In the genomic region with DNA sequence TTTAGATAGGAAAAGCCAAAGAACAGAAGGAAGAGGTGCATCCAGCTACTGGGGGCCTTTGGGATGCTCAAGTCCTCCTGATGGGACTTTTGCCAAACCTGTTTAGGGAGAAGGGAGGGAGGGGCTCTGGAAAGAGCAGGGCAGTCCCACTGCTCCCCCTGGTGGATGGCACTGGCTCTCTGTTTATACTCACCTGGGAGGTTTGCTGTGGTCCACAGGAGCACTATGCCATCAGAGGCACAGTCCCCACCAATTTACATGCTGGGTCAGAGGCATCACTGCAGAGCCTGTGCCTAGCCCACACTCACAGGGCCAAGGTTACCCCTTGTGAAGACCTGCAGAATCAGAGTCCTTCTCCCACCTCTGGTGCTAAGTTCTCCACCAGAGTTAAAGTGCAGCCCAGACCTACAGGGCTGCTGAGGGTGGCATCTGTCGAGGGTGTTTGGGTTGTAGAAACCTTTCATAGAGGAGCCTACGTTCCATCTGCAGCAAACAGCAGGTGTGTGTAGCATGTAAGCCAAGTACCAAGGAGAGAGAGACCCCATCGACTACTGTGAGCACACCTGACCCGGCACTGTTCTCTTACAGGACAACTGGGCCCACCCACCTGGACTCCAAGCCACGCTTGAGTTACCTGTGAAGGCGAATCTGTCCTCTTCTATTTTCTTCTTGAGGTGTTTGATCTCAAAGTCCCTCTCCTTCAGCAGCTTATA, we compare ENCODE assay signal across 8 mouse cellular contexts. TPM values are rescaled to one million over a fixed set of nuclear protein-coding genes. Genes with fewer than 3 reads are reported as not detected.
DNase-seq lines count a peak whose midpoint lies in the region; ATAC-seq and TF ChIP-seq lines count a peak whose summit lies in the region.
"Had no signal": no experiment of that assay in that cellular context is flagged by ENCODE, and none has a peak within 500 bp of the region (broad histone marks: within the 10 kb centered on the region; RNA-seq: fewer than 3 reads in every experiment).

No protein-coding gene starts in this region.

- TF ChIP-seq RAD21 in MEL (IDR thresholded peaks at IDR 0.05; ENCODE audit: low read depth, low read length) = peak; percentile 39

- no peak for TF ChIP-seq POLR2A in MEL (IDR thresholded peaks at IDR 0.05; ENCODE audit: control insufficient read depth in 1 of 2, insufficient read depth in 1 of 2, low read depth in 1 of 2, low read length in 2 of 2, poor library complexity in 1 of 2)
- no peak for TF ChIP-seq POLR2A in limb, embryonic 14.5 days (IDR thresholded peaks at IDR 0.05; ENCODE audit: borderline replicate concordance, extremely low read depth, insufficient read depth, insufficient read length)

- H3K9ac ChIP-seq in MEL (ENCODE audit: control insufficient read depth, low read depth, low read length, poor library complexity, severe bottlenecking) = no peak overlapping the region
- H3K9ac ChIP-seq in forebrain, embryonic 16.5 days (replicated peaks; ENCODE audit: low read depth, low read length) = no peak overlapping the region
- H3K9ac ChIP-seq in limb, embryonic 14.5 days (ENCODE audit: low read depth, low read length, severe bottlenecking) = no peak overlapping the region
- H3K9ac ChIP-seq: heart, embryonic 13.5 days had no signal

- no peak overlapping the region for H3K4me2 ChIP-seq in forebrain, embryonic 16.5 days (ENCODE audit: low read length)
- no peak overlapping the region for H3K4me2 ChIP-seq in limb, embryonic 14.5 days (replicated peaks; ENCODE audit: low read depth, low read length, severe bottlenecking)
- H3K4me2 ChIP-seq: heart, embryonic 13.5 days had no signal

- H3K4me1 ChIP-seq in MEL (ENCODE audit: control insufficient read depth in 1 of 2, insufficient read depth in 2 of 2, low read length in 2 of 2) = no peaks in the 10 kb centered on the region
- H3K4me1 ChIP-seq in forebrain, embryonic 16.5 days (replicated peaks; ENCODE audit: control insufficient read depth, insufficient read depth, low read length) = no peaks in the 10 kb centered on the region
- H3K4me1 ChIP-seq in limb, embryonic 14.5 days (ENCODE audit: control insufficient read depth, insufficient read depth, low read length) = no peaks in the 10 kb centered on the region
- H3K4me1 ChIP-seq: heart, embryonic 13.5 days had no signal

- 0 out of 2 replicates have a peak, but pooled peaks have one; percentile 44 for ATAC-seq in forebrain, embryonic 16.5 days
- no peak for ATAC-seq in limb, embryonic 14.5 days (ENCODE audit: low FRiP score, low read depth)

- H3K79me2 ChIP-seq in MEL (ENCODE audit: control insufficient read depth, insufficient read depth, low read length, poor library complexity) = no peaks in the 10 kb centered on the region

- DNase-seq in left cerebral cortex, adult 2 months (ENCODE audit: extremely low spot score in 1 of 2, low spot score in 2 of 2) = peak; percentile 54 to 57
- DNase-seq in left cerebral cortex, adult 11 months (ENCODE audit: low spot score) = no peak
- peak; percentile 24 for DNase-seq in MEL (ENCODE audit: low read depth, low spot score)
- peak; percentile 55 to 73 for DNase-seq in adrenal gland, postnatal 36 days
- DNase-seq in limb, embryonic 14.5 days (ENCODE audit: low spot score) = peak; percentile 68
- peak; percentile 54 for DNase-seq in right cerebral cortex, postnatal 4 days

- no peak overlapping the region for H3K27ac ChIP-seq in left cerebral cortex, adult 2 months
- H3K27ac ChIP-seq in MEL (ENCODE audit: control insufficient read depth, low read depth, low read length) = no peak overlapping the region
- no peak overlapping the region for H3K27ac ChIP-seq in forebrain, embryonic 16.5 days (ENCODE audit: low read length)
- no peak overlapping the region for H3K27ac ChIP-seq in limb, embryonic 14.5 days (replicated peaks; ENCODE audit: low read depth, low read length)
- H3K27ac ChIP-seq: heart, embryonic 13.5 days had no signal

- H3K36me3 ChIP-seq in MEL (ENCODE audit: control insufficient read depth in 1 of 2, insufficient read depth in 2 of 2, low read length in 2 of 2) = no peaks in the 10 kb centered on the region
- no peaks in the 10 kb centered on the region for H3K36me3 ChIP-seq in forebrain, embryonic 16.5 days (ENCODE audit: control insufficient read depth, insufficient read depth)
- no peaks in the 10 kb centered on the region for H3K36me3 ChIP-seq in limb, embryonic 14.5 days (ENCODE audit: control insufficient read depth, insufficient read depth, low read length)
- H3K36me3 ChIP-seq: heart, embryonic 13.5 days had no signal

- peak; percentile 66 for TF ChIP-seq CTCF in left cerebral cortex, adult 2 months (IDR thresholded peaks at IDR 0.05)
- peak; percentile 71 to 75 (median 71) for TF ChIP-seq CTCF in MEL (IDR thresholded peaks at IDR 0.05 in 2 of 3, conservative IDR thresholded peaks at IDR 0.05 in 1 of 3; ENCODE audit: control insufficient read depth in 1 of 3, insufficient read depth in 1 of 3, low read depth in 2 of 3, low read length in 3 of 3, poor library complexity in 1 of 3, severe bottlenecking in 1 of 3)

- no peaks in the 10 kb centered on the region for H3K9me3 ChIP-seq in MEL (replicated peaks; ENCODE audit: insufficient read depth, low read length)
- H3K9me3 ChIP-seq in forebrain, embryonic 16.5 days (ENCODE audit: control insufficient read depth, low read length) = no peaks in the 10 kb centered on the region
- no peaks in the 10 kb centered on the region for H3K9me3 ChIP-seq in limb, embryonic 14.5 days (ENCODE audit: control insufficient read depth, low read length)
- H3K9me3 ChIP-seq: heart, embryonic 13.5 days had no signal

- no peak overlapping the region for H3K4me3 ChIP-seq in left cerebral cortex, adult 2 months
- no peak overlapping the region for H3K4me3 ChIP-seq in MEL (ENCODE audit: control insufficient read depth in 1 of 2, insufficient read depth in 1 of 2, low read depth in 2 of 2, low read length in 2 of 2)
- H3K4me3 ChIP-seq in forebrain, embryonic 16.5 days (replicated peaks; ENCODE audit: low read length) = no peak overlapping the region
- no peak overlapping the region for H3K4me3 ChIP-seq in limb, embryonic 14.5 days (replicated peaks; ENCODE audit: low read length)
- H3K4me3 ChIP-seq: heart, embryonic 13.5 days had no signal

- 86% methylated on average over 6 of the region's 6 CpGs for WGBS in forebrain, embryonic 16.5 days
- WGBS in limb, embryonic 14.5 days = 83% methylated on average over 6 of the region's 6 CpGs

- intact Hi-C loops in left cerebral cortex, adult 2 months (cut with DNase I) = loop anchor here (2.0 kb wide), 1 partner anchor 72 kb away; a partner anchor contains a TSS

- no peak for TF ChIP-seq EP300 in MEL (IDR thresholded peaks at IDR 0.05; ENCODE audit: low read depth in 1 of 2, low read length in 2 of 2)

- H3K27me3 ChIP-seq in MEL (ENCODE audit: control insufficient read depth in 1 of 2, insufficient read depth in 2 of 2, low read length in 2 of 2) = no peaks in the 10 kb centered on the region
- H3K27me3 ChIP-seq in forebrain, embryonic 16.5 days (replicated peaks; ENCODE audit: control insufficient read depth, insufficient read depth, low read length) = no peaks in the 10 kb centered on the region
- H3K27me3 ChIP-seq in limb, embryonic 14.5 days (ENCODE audit: control insufficient read depth, insufficient read depth, low read length) = no peaks in the 10 kb centered on the region
- H3K27me3 ChIP-seq: heart, embryonic 13.5 days had no signal

TF ChIP-seq in MEL, 35 proteins besides CTCF, POLR2A, EP300 and RAD21:
- TF ChIP-seq ZC3H11A (IDR thresholded peaks at IDR 0.05; ENCODE audit: low read depth, low read length) (peak; percentile 45; the same call in 1 of the 2 replicates), SMC3 (IDR thresholded peaks at IDR 0.05; ENCODE audit: low read depth, low read length) (peak; percentile 74), MXI1 (IDR thresholded peaks at IDR 0.05; ENCODE audit: low read depth, low read length) (no peak)

RNA-seq across cellular contexts. Expression of a gene that starts 8.9 kb away (rescaled TPM):
- 1 to 10 TPM; 5.7 to 6.2 TPM for total RNA-seq in left cerebral cortex, adult 2 months (2021)
- total RNA-seq in MEL (2012; rRNA removed) = not detected in 2 replicates
- polyA plus RNA-seq in MEL (2012; ENCODE audit: insufficient read depth in 1 of 2, insufficient read length in 2 of 2, low read depth in 1 of 2, low replicate concordance in 2 of 2, missing spikeins in 1 of 2) = not detected
- total RNA-seq in adrenal gland, postnatal 36 days (2021) = 1 to 10 TPM; 1.0 to 1.1 TPM
- 2.8 and 4.2 TPM in 2 replicates for polyA plus RNA-seq in forebrain, embryonic 16.5 days (2015; fragmentation: Nextera tagmentation; extraction: Ambion mirVana)
- polyA plus RNA-seq in limb, embryonic 14.5 days (2012; rRNA removed) = 0.58 and 0.79 TPM in 2 replicates
- 0.47 and 0.59 TPM in 2 replicates for polyA plus RNA-seq in limb, embryonic 14.5 days (2014; fragmentation: Nextera tagmentation; extraction: Ambion mirVana)
- polyA plus RNA-seq: heart, embryonic 13.5 days had no signal

RNA-seq across cellular contexts. Expression of a gene that starts 27.8 kb away (rescaled TPM):
- 10 to 100 TPM; 90.3 to 93.7 TPM for total RNA-seq in left cerebral cortex, adult 2 months (2021)
- total RNA-seq in MEL (2012; rRNA removed) = 142 and 248 TPM in 2 replicates
- 100 to 1,000 TPM in 1 of 2 experiments, not detected in 1; 177 TPM for polyA plus RNA-seq in MEL (2012; ENCODE audit: insufficient read depth in 1 of 2, insufficient read length in 2 of 2, low read depth in 1 of 2, low replicate concordance in 2 of 2, missing spikeins in 1 of 2)
- total RNA-seq in adrenal gland, postnatal 36 days (2021) = 100 to 1,000 TPM in 1 of 2 experiments, 10 to 100 TPM in 1; 80.9 to 105 TPM
- polyA plus RNA-seq in forebrain, embryonic 16.5 days (2015; fragmentation: Nextera tagmentation; extraction: Ambion mirVana) = 109 and 116 TPM in 2 replicates
- polyA plus RNA-seq in limb, embryonic 14.5 days (2012; rRNA removed) = 50.6 and 71.0 TPM in 2 replicates
- polyA plus RNA-seq in limb, embryonic 14.5 days (2014; fragmentation: Nextera tagmentation; extraction: Ambion mirVana) = 213 and 235 TPM in 2 replicates

RNA-seq across cellular contexts. Expression of a gene that starts 38.1 kb away (rescaled TPM):
- total RNA-seq in left cerebral cortex, adult 2 months (2021) = 10 to 100 TPM; 20.0 to 21.3 TPM
- total RNA-seq in MEL (2012; rRNA removed) = not detected in 2 replicates
- polyA plus RNA-seq in MEL (2012; ENCODE audit: insufficient read depth in 1 of 2, insufficient read length in 2 of 2, low read depth in 1 of 2, low replicate concordance in 2 of 2, missing spikeins in 1 of 2) = not detected
- total RNA-seq in adrenal gland, postnatal 36 days (2021) = not detected
- not detected in 2 replicates for polyA plus RNA-seq in forebrain, embryonic 16.5 days (2015; fragmentation: Nextera tagmentation; extraction: Ambion mirVana)
- 1.9 and 2.0 TPM in 2 replicates for polyA plus RNA-seq in limb, embryonic 14.5 days (2012; rRNA removed)
- 1.1 and 1.7 TPM in 2 replicates for polyA plus RNA-seq in limb, embryonic 14.5 days (2014; fragmentation: Nextera tagmentation; extraction: Ambion mirVana)

RNA-seq across cellular contexts. Expression of a gene that starts 53.0 kb away (rescaled TPM):
- total RNA-seq in left cerebral cortex, adult 2 months (2021) = 10 to 100 TPM in 1 of 2 experiments, 1 to 10 TPM in 1; 7.3 to 10.5 TPM
- total RNA-seq in MEL (2012; rRNA removed) = not detected in 2 replicates
- not detected for polyA plus RNA-seq in MEL (2012; ENCODE audit: insufficient read depth in 1 of 2, insufficient read length in 2 of 2, low read depth in 1 of 2, low replicate concordance in 2 of 2, missing spikeins in 1 of 2)
- total RNA-seq in adrenal gland, postnatal 36 days (2021) = under 1 TPM in 1 of 2 experiments, not detected in 1; 0.16 TPM
- 0.80 and 1.1 TPM in 2 replicates for polyA plus RNA-seq in forebrain, embryonic 16.5 days (2015; fragmentation: Nextera tagmentation; extraction: Ambion mirVana)
- 12.4 and 14.1 TPM in 2 replicates for polyA plus RNA-seq in limb, embryonic 14.5 days (2012; rRNA removed)
- polyA plus RNA-seq in limb, embryonic 14.5 days (2014; fragmentation: Nextera tagmentation; extraction: Ambion mirVana) = 16.0 and 20.8 TPM in 2 replicates

Comparison
In these comparisons a context has a peak if more than half of its experiments do, and no peak if none do; other contexts are left out.
1. RNA of a gene that starts 38.1 kb away (total RNA-seq): 20.0 to 21.3 TPM in left cerebral cortex, adult 2 months; not detected in adrenal gland, postnatal 36 days and not detected in MEL; every median in the first group is over 10 times any median in the second.